Mouse (Mus musculus): ENCODE measurements around the gene Smg5. TPM values are rescaled to one million over a fixed set of nuclear protein-coding genes. Genes with fewer than 3 reads are reported as not detected.
A peak's percentile ranks its signal among the peaks of the same experiment; 100 is the strongest.
"Not testable (repeated sequence)": the region's sequence is repeated elsewhere in the genome, so short reads cannot be mapped to it uniquely, and the experiment has no call there.

Smg5 gene
- polyA plus RNA-seq, 2 experiments from 2014 or later = 30.2 to 50.2 TPM

- no peak for ATAC-seq
These were observed 18.5 kb downstream of the Smg5 start for GRCm38 (mm10) chr3:88354396-88355165.

- ATAC-seq = no peak
These were observed 23.5 kb downstream of the Smg5 start for GRCm38 (mm10) chr3:88359584-88359983.

- no peak for ATAC-seq
These were observed 23.9 kb downstream of the Smg5 start for GRCm38 (mm10) chr3:88359989-88360388.

GRCm38 (mm10) chr3:88361096-88361495, 25.0 kb downstream of the Smg5 start:
- no peak for ATAC-seq

- no peak for ATAC-seq
These were observed 25.7 kb downstream of the Smg5 start for GRCm38 (mm10) chr3:88361612-88362313.

- no peak for ATAC-seq
These were observed 27.6 kb downstream of the Smg5 start for GRCm38 (mm10) chr3:88363700-88364099.

- ATAC-seq = no peak
These were observed 28.3 kb downstream of the Smg5 start, which contains the start of gene Paqr6 for GRCm38 (mm10) chr3:88364337-88364736. TSS of gene Paqr6 (plus strand) at chr3:88364584.

- ATAC-seq = no peak
These were observed 29.8 kb downstream of the Smg5 start for GRCm38 (mm10) chr3:88365705-88366361.

GRCm38 (mm10) chr3:88366830-88367428, 30.9 kb downstream of the Smg5 start:
- ATAC-seq = peak; percentile 84

GRCm38 (mm10) chr3:88367517-88367916, 31.5 kb downstream of the Smg5 start:
- not testable (repeated sequence) for ATAC-seq

- not testable (repeated sequence) for ATAC-seq
These were observed 32.5 kb downstream of the Smg5 start for GRCm38 (mm10) chr3:88368511-88368910.

- ATAC-seq = not testable (repeated sequence)
These were observed 36.6 kb downstream of the Smg5 start, which contains the start of gene Bglap3 for GRCm38 (mm10) chr3:88372643-88373042. TSS of gene Bglap3 (minus strand) at chr3:88372743.

- ATAC-seq = peak; percentile 84
These were observed 39.9 kb downstream of the Smg5 start for GRCm38 (mm10) chr3:88375750-88376626.

- ATAC-seq = not testable (repeated sequence)
These were observed 40.6 kb downstream of the Smg5 start for GRCm38 (mm10) chr3:88376644-88377043.

- ATAC-seq = not testable (repeated sequence)
These were observed 42.5 kb downstream of the Smg5 start, which contains the start of gene Bglap2 for GRCm38 (mm10) chr3:88378599-88378998. TSS of gene Bglap2 (minus strand) at chr3:88378699.

- peak; percentile 93 for ATAC-seq
These were observed 45.6 kb downstream of the Smg5 start for GRCm38 (mm10) chr3:88381389-88382315.

GRCm38 (mm10) chr3:88382383-88382782, 46.3 kb downstream of the Smg5 start:
- not testable (repeated sequence) for ATAC-seq

- ATAC-seq = no peak
These were observed 48.3 kb downstream of the Smg5 start, which contains the start of gene Bglap for GRCm38 (mm10) chr3:88384364-88384763. TSS of gene Bglap (minus strand) at chr3:88384464.

- no peak for ATAC-seq
These were observed 57.8 kb downstream of the Smg5 start for GRCm38 (mm10) chr3:88393776-88394375.

GRCm38 (mm10) chr3:88395288-88395687, 59.2 kb downstream of the Smg5 start:
- no peak for ATAC-seq

Data from activated CD4-positive, CD25-positive, alpha-beta regulatory T cell, adult 4 months (primary cell).